Mouse (Mus musculus): ENCODE measurements around the gene Wdr13.
A peak's percentile ranks its signal among the peaks of the same experiment; 100 is the strongest.

Wdr13 gene

DNA sequence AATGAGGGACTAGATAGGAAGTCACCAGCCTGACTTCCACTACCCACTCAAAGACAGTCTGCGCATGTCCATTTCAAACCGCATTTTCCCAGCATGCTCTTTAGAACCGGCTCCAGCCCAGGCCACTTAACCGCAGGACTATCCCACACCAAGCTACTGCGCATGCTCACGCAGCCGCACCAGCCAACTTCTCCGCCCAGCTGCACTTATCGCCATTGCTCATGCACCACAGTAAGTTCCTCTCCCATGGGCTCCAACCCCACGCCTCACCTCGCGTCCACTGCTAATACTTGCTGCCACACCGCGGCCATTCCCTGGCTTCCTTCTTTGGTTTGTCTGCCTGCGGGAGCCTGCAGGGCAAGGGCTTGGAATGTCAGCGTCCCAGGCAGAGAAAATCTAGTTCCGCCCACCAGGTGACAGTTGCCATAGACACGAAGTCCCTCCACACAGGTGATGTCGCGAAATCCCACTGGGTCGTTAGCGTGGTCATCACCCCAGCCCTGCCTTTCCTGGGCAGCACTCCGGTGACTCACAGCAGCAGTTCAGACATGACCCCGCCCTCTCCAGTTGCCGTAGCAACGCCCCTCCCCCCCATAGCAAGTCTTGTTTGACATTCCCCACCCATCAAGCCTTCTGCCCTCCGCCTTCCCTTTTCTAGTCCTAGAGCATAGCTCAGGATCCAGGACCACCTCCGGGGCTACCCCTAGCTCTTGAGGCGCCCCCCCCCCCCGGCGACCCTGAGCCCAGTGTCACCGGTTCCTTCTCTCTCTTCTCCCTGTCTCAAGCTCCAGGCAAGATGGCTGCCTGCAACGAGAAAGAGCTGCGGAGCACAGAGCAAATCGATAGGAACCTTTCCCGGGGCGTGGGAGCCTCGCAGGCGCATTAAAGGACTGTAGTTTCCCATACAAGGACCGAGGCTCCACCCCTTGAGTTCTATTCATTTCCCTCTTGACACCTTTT lies at the start of gene Wdr13:
Wdr13 (minus strand) TSS at position 876 of the 960 bp plus-strand sequence.
- H3K27me3 ChIP-seq (ENCODE audit: control insufficient read depth, insufficient read depth, low read length, poor library complexity, severe bottlenecking), result no peaks in the 10 kb centered on the region
- DNase-seq (ENCODE audit: low read depth, low spot score), result peak; percentile 95
- no peaks in the 10 kb centered on the region for H3K36me3 ChIP-seq (ENCODE audit: control insufficient read depth, insufficient read depth, low read length, poor library complexity, severe bottlenecking)

DNA sequence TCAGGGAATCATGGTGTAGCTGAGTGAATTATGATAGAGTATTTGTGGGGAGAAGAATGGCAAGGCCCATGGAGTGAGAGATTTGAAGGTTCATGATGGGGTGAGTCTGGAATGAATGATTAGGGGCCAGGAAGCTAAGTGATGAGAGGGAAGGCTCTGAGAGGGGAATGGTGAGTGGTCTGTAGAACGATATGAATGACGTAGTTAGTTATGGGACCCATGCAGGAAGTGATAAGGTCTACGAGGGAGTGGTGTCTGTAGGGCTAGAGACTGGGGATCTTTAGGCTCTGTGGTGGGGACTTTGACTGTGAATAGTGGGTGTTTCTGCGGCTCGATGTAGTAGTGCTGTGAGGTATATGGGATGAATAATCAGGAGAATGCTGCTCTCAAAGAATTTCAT lies 47.0 kb upstream of the Wdr13 start:
- DNase-seq (ENCODE audit: low read depth, low spot score), result no peak
- H3K27me3 ChIP-seq (ENCODE audit: control insufficient read depth, insufficient read depth, low read length, poor library complexity, severe bottlenecking), result no peaks in the 10 kb centered on the region

DNA sequence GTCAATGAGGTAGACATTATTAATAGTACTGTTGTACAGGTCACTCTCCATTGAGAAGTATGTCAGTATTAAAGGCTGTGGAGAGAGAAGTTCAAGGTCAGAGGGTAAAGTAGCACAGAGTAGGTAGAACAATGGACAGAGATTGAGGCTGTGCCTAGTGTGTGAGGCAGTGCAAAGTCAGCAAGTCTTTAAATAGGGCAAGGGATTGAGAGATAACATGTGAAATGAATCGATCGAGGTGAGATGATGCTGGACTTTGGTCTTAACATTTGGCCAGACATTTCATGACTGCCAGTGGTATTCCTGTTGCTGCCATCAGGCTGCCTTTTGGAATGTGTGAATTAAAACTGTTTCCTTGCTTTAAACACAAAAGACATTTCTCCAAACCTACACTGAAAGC lies 46.2 kb upstream of the Wdr13 start:
- H3K27me3 ChIP-seq (ENCODE audit: control insufficient read depth, insufficient read depth, low read length, poor library complexity, severe bottlenecking), result no peaks in the 10 kb centered on the region
- no peaks in the 10 kb centered on the region for H3K36me3 ChIP-seq (ENCODE audit: control insufficient read depth, insufficient read depth, low read length, poor library complexity, severe bottlenecking)
- DNase-seq (ENCODE audit: low read depth, low spot score), result no peak

More for the DNA sequence above, 47.0 kb upstream of the Wdr13 start:
- H3K36me3 ChIP-seq (ENCODE audit: control insufficient read depth, insufficient read depth, low read length, poor library complexity, severe bottlenecking), result no peaks in the 10 kb centered on the region

DNA sequence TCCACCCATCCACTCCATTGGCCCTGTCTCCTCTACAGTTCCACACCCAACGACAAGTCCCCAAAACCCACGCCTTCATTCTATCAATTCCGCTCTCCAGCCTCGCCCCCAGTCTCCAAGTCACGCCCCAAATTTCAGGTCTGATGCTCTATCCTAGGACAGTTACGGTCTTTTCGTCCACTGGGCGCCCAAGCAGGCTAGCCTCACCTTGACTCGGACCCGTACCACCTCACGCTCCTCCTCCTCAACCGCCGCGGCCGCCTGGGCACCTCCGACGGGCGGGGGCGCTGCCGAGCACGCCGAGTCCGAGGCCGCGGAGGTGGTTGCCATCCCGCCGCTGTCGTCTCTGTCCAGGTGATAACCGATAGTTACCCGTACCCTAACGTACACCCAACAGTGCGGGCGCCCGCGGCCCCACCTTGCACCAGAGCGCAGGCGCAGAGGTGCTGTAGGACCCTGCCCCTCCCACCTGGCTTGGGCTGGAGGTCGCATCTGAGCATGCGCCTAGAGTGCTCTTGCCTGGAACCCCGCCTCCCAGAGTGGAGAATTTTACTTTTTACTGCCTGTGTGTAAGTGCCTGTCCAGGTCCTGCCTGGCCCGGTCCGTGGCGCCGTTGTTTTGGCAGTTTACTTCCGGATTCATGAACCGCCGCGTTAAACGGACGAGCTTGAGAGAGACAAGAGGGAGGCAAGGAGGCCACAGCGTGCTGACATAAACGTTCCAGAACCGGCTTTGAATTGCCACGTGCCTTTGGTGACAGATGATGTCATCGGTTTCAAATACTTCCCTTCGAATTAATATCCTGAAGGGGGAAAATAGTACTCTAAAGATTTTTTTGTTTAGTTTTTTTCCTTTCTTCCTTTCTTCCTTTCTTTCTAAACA lies 43.1 kb upstream of the Wdr13 start, which contains the start of gene Tbc1d25:
Tbc1d25 (minus strand) TSS at position 678 of the 882 bp plus-strand sequence.
- peak; percentile 92 for DNase-seq (ENCODE audit: low read depth, low spot score)
- no peaks in the 10 kb centered on the region for H3K36me3 ChIP-seq (ENCODE audit: control insufficient read depth, insufficient read depth, low read length, poor library complexity, severe bottlenecking)
- no peaks in the 10 kb centered on the region for H3K27me3 ChIP-seq (ENCODE audit: control insufficient read depth, insufficient read depth, low read length, poor library complexity, severe bottlenecking)

DNA sequence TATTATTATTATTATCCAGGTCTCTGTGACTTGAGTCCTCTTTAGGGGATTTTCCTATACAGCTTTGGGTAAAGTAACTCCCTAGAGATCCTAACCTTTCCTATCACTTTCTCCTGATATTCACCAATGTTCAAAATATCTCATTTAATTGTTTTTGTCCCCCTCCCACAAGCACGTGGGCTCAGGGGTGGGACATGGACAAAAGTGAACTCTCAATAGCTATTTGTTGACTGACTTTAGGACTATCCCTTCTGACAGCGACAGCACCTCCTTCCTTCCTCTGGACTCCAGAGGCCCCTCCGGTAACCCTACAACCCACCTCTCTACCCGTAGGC lies 42.4 kb upstream of the Wdr13 start:
- DNase-seq (ENCODE audit: low read depth, low spot score), result no peak
- Histone ChIP-seq H3K27me3 (ENCODE audit: control insufficient read depth, insufficient read depth, low read length, poor library complexity, severe bottlenecking) (no peaks in the 10 kb centered on the region), H3K36me3 (ENCODE audit: control insufficient read depth, insufficient read depth, low read length, poor library complexity, severe bottlenecking) (no peaks in the 10 kb centered on the region)

DNA sequence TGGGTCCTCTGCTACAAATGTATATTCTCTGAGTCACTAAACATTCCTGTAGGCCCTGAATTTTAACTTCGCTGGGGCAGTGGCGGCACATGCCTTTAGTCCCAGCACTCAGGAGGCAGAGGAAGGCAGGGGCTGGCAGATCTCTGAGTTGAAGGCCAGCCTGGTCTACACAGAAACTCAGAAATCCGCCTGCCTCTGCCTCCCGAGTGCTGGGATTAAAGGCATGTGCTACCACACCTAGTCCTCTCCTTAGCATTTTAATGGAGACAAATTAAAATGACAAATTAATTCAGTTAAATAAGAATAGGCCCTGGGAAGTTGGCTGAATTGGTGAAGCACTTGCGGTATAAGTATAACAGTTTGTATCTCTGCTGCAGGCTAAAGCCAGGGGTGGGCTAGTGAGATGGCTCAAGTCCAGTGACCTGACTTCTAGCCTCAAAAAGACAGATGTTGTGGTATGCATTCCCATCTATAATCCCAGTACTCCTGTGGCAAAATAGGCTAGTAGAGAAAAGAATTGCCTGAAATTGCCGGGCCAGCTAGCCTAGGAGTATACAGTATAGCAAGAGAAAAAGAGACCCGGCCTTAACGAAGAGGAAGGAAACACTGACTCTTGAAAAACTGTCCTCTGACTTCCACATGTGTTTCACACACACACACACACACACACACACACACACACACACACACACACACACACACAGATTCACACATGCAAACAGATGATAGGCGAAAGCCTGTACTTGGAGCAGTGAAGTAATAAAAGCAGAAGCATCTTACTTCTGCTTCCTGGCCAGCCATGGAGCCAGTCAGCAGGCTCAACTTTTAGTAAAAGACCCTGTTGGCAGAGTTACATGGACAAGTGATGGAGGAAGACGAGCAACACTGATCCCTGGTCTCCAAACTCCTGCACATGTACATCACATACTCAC lies 35.3 kb upstream of the Wdr13 start:
- peak; percentile 68 for DNase-seq (ENCODE audit: low read depth, low spot score)
- Histone ChIP-seq H3K36me3 (ENCODE audit: control insufficient read depth, insufficient read depth, low read length, poor library complexity, severe bottlenecking) (no peaks in the 10 kb centered on the region), H3K27me3 (ENCODE audit: control insufficient read depth, insufficient read depth, low read length, poor library complexity, severe bottlenecking) (no peaks in the 10 kb centered on the region)

DNA sequence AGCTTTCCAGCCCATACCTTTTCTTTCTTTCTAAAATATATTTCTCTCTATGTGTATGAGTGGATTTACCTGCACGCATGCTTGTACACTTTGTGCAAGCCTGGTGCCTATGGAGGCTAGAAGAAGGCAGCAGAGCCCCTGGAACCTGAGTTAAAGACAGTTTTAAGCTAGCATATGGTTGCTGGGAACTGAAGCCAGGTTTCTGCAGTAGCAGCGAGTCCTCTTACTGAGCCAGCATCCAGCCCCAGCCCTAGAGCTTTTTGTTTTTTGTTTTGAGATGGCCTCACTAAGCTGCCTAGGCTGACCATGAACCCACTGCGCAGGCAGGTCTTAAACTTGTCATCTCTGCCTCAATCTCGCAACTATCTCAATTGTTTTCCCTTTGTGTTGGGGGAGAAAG lies 31.8 kb upstream of the Wdr13 start:
- no peaks in the 10 kb centered on the region for H3K27me3 ChIP-seq (ENCODE audit: control insufficient read depth, insufficient read depth, low read length, poor library complexity, severe bottlenecking)
- no peaks in the 10 kb centered on the region for H3K36me3 ChIP-seq (ENCODE audit: control insufficient read depth, insufficient read depth, low read length, poor library complexity, severe bottlenecking)
- DNase-seq (ENCODE audit: low read depth, low spot score), result no peak

DNA sequence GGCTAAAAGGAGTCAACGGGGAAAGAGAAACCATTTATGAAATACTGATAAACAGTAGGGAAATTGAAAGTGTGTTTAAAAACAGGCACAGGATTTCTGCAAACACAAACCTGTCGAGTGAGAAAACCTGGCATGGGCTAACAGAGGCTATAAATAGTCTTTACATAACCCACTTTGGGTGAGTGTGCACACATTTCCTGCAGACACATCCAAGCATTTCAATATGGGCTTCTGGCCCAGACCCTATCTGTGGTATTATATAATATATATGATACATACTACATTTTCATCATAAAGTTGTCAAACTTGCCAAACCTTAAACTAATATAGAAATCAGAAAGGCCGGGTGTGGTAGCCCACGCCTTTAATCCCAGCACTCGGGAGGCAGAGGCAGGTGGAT lies 30.4 kb upstream of the Wdr13 start:
- no peak for DNase-seq (ENCODE audit: low read depth, low spot score)
- Histone ChIP-seq H3K27me3 (ENCODE audit: control insufficient read depth, insufficient read depth, low read length, poor library complexity, severe bottlenecking) (no peaks in the 10 kb centered on the region), H3K36me3 (ENCODE audit: control insufficient read depth, insufficient read depth, low read length, poor library complexity, severe bottlenecking) (no peaks in the 10 kb centered on the region)

DNA sequence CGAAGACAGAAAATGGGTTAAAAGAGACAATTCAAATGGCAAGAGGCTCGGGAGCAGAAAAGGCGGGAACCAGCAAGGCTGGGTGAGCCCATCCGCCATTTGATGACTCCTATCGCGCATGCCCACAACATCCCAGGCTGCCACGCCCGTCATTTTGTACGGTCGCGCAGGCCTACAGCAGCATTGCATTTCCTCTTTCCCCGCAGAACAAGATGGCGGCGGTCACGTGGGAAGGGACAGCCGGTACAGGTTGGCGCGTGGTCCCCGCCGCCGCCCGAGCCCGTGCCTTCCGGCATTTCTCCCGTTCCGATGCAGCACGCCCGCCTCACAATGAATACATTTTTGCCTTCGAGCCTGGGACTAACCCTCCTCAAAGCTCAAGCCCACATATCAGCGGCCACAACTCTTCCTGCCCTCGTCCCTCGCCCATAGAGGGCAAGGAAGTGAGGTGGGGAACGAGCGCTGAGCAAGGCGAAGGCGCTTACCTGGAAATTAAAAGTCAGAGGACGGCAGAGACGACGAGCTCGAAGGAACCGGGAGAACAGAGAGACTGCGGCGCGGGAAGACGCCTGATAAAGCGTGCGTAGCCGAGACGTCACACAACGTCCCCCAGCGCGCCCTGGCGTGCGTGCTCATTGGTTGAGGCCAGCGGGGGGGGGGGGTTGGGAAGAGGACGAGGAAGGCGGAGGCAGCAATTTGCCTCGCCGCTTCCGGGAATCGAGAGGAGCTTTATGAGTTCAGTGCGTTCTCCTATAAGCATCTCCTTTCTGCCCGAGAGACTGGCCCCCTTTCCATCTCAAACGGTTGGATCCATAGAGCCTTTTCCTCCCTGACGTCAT lies 12.7 kb upstream of the Wdr13 start, which contains the start of gene Rbm3:
Rbm3 (minus strand) TSS at position 728 of the 839 bp plus-strand sequence.
- Histone ChIP-seq H3K36me3 (ENCODE audit: control insufficient read depth, insufficient read depth, low read length, poor library complexity, severe bottlenecking) (peaks cover 12% of the 10 kb centered on the region; the same call in 1 of the 2 replicates), H3K27me3 (ENCODE audit: control insufficient read depth, insufficient read depth, low read length, poor library complexity, severe bottlenecking) (no peaks in the 10 kb centered on the region)
- peak; percentile 94 for DNase-seq (ENCODE audit: low read depth, low spot score)

DNA sequence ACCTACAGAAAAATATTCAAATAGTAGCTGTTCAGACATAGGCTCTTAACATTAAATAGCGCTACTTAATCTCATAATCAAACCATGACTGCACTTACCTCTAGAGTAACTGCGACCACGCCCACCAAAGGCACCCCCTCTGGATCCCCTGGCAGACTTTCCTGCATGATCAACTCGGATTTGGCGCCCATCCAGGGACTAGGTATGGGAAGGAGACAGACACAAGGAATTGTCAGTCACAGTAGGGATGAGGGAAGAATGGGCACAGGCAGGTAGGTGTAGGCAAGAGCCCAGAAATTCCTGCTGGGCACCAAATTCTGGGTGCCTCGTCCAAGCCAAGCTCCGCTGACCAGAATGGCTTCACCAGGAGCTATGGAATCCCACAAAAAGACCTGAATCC lies 11.1 kb upstream of the Wdr13 start:
- H3K27me3 ChIP-seq (ENCODE audit: control insufficient read depth, insufficient read depth, low read length, poor library complexity, severe bottlenecking), result no peaks in the 10 kb centered on the region
- peaks cover 12% of the 10 kb centered on the region; the same call in 1 of the 2 replicates for H3K36me3 ChIP-seq (ENCODE audit: control insufficient read depth, insufficient read depth, low read length, poor library complexity, severe bottlenecking)
- no peak for DNase-seq (ENCODE audit: low read depth, low spot score)

DNA sequence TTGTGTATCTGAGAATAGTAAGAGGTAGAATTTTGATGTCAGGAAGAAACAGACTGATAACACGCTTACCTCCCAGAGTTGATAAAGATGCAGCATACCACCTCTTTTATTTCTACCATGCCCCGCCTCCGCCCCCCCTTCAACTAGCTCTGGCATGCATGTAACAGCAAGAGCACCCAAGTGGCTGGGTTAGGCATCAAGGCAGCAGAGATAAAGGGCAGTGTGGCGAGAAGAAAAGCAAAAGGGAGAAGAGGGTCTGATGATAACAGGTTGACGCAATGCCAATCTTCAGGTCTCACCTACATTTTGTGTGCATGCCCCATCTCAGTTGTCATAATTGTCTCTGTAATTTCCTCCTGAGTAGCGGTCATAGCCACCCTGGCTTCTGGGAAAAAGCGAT lies 10.3 kb upstream of the Wdr13 start:
- DNase-seq (ENCODE audit: low read depth, low spot score), result no peak
- peaks cover 12% of the 10 kb centered on the region; the same call in 1 of the 2 replicates for H3K36me3 ChIP-seq (ENCODE audit: control insufficient read depth, insufficient read depth, low read length, poor library complexity, severe bottlenecking)
- H3K27me3 ChIP-seq (ENCODE audit: control insufficient read depth, insufficient read depth, low read length, poor library complexity, severe bottlenecking), result no peaks in the 10 kb centered on the region

DNA sequence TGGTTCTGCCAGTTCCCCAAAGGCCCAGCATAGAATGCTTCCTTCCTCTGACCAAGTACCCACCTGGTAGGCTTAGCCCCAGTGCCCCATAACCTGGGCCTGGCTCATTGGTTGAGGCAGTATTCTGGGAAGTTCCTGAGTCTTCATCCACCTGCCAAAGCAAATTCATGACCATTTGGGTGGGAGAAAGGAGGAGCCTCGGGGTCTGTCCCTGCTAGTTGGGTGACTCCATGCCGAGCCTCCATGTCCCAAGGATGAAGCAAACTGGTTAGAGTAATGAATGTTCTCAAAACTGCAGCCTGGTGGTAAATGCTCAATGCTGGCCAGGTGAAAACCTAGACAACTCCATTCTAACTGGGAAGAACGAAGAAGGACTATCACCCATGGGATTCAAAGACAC lies 8.4 kb upstream of the Wdr13 start:
- Histone ChIP-seq H3K36me3 (ENCODE audit: control insufficient read depth, insufficient read depth, low read length, poor library complexity, severe bottlenecking) (peaks cover 12% of the 10 kb centered on the region; the same call in 1 of the 2 replicates), H3K27me3 (ENCODE audit: control insufficient read depth, insufficient read depth, low read length, poor library complexity, severe bottlenecking) (no peaks in the 10 kb centered on the region)
- DNase-seq (ENCODE audit: low read depth, low spot score), result no peak

DNA sequence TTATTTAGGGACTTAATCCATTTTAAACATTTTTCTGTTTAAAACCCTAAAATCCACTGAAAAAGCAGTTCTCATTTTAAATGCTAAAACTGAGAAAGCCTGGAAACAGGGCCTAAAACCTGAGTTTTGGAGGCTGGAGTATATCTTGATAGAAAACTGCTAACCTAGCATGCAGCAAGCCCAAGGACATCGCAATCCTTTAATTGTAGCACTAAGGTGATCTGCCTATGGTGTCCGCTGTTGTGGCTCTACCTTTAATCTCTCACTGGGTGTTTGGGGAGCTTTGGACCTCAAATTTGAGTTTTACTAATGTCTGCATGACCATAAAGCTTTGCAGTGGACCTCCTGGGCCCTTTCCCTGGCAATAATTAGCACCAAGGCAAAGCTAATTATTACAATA lies 7.8 kb upstream of the Wdr13 start:
- Histone ChIP-seq H3K36me3 (ENCODE audit: control insufficient read depth, insufficient read depth, low read length, poor library complexity, severe bottlenecking) (peaks cover 12% of the 10 kb centered on the region; the same call in 1 of the 2 replicates), H3K27me3 (ENCODE audit: control insufficient read depth, insufficient read depth, low read length, poor library complexity, severe bottlenecking) (no peaks in the 10 kb centered on the region)
- DNase-seq (ENCODE audit: low read depth, low spot score), result no peak
